Comparison of ENCODE assay signal across 9 mouse cellular contexts in the genomic region with DNA sequence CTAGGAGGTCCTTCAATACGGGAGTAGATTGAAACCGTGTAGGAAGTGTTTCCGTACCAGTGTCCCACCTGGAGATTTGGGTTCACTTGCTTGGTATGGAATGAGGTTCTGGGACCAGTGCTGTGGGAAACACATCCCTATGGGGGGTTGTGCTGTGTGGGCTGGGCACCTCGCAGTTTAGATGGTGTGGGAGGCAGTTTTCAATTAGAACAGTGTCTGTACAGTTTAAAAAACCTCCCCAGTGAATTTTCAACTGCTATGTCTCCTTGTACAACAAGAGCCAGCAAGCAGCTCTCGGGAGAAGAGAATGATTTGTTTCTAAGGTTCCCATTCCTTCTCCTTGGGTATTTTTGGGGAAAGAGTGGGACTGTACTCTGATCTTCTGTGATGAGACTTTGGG.
"Had no signal": no experiment of that assay in that cellular context is flagged by ENCODE, and none has a peak within 500 bp of the region (broad histone marks: within the 10 kb centered on the region; RNA-seq: fewer than 3 reads in every experiment).

No protein-coding gene starts in this region.

- H3K4me3 ChIP-seq: limb, embryonic 13.5 days; midbrain, embryonic 12.5 days; neural tube, embryonic 13.5 days; stomach, embryonic 15.5 days had no signal

- H3K27ac ChIP-seq: limb, embryonic 13.5 days; liver, embryonic 14.5 days; midbrain, embryonic 12.5 days; neural tube, embryonic 13.5 days; stomach, embryonic 15.5 days had no signal

- DNase-seq: kidney, postnatal 25 days; lung, adult 18-20 months; retina, postnatal 1 day; thymus, postnatal 36 days had no signal
